Mouse (Mus musculus): ENCODE measurements around the gene 1110051M20Rik. TPM values are rescaled to one million over a fixed set of nuclear protein-coding genes. Genes with fewer than 3 reads are reported as not detected.

Gene 1110051M20Rik
- total and polyA plus RNA-seq, 3 experiments, result 21.1 to 34.0 (median 26.2) TPM

DNA sequence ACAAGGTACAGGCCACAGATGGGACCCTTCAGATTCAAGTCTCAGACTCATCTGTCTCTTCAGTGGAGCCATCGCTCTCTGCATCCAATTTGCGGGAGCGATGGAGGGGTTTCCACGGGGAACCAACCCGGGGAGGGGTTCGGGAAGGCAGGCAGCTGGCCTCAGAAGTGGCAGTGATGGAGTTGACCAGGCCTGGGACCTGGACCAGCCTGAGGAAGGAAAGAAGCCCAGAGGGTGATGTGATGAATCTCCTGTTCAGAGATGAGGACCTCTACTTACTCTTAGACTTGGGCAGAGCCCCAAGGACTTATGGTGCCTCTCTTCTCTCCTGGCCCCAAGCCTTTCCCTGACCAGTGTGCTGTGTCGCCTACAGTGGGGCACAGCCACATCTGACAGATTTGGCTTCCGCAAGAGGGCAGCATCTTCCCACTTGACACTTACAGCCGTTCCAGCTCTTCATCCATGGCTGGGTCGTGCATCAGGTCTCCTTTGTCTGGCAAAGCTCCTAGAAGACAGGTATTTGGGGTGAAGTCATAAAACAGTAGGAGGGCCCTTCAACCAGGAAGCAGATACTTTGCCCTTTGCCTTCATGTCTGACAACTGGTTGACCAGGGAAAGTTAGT, 165.6 kb downstream of the 1110051M20Rik start:
- TF ChIP-seq POLR2AphosphoS2 (IDR thresholded peaks at IDR 0.05; ENCODE audit: low read depth, low read length), result 0 out of 2 replicates have a peak, but pooled peaks have one; percentile 29
- TF ChIP-seq SMC3 (IDR thresholded peaks at IDR 0.05; ENCODE audit: low read depth, low read length), result no peak
- H3K36me3 ChIP-seq (replicated peaks in 1 of 2; ENCODE audit: control insufficient read depth in 1 of 2, insufficient read depth in 1 of 2, low read length in 1 of 2), result peaks cover 38 to 81% of the 10 kb centered on the region in 2 experiments
- H3K79me2 ChIP-seq (replicated peaks; ENCODE audit: control insufficient read depth, extremely low read depth, insufficient read depth, poor library complexity, severe bottlenecking), result no peaks in the 10 kb centered on the region; the same call in 1 of the 2 replicates

DNA sequence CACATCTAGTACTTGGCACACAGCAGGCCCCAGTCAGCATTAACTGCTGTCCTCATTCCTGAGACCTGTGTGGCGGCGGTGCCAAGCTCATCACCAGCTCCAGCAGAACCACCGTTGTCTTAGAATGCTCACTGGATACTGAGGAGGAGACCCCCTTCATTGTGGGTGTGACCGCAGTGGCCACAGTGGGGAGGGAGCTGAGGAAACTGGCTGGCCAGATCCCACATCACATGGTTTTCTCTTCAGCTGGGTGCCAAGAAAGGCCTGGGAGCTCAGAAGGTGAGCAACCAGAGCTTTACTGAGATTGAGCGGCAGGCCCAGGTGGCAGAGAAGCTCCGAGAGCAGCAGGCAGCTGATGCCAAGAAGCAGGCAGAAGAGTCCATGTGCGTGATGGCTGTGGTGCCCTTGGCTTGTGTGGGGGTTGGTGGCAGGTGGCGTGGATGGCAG, 174.8 kb downstream of the 1110051M20Rik start:
- peaks cover 0 to 14% of the 10 kb centered on the region in 2 experiments; a peak in 2 of 4 replicates for H3K4me1 ChIP-seq (ENCODE audit: control insufficient read depth in 1 of 2, insufficient read depth in 2 of 2)
- H3K79me2 ChIP-seq (replicated peaks; ENCODE audit: control insufficient read depth, extremely low read depth, insufficient read depth, poor library complexity, severe bottlenecking), result peaks cover 28% of the 10 kb centered on the region
- H3K9me3 ChIP-seq (replicated peaks; ENCODE audit: low read length), result no peaks in the 10 kb centered on the region
- no peaks in the 10 kb centered on the region for H3K27me3 ChIP-seq (replicated peaks)
- no peak overlapping the region for H3K27ac ChIP-seq (ENCODE audit: insufficient read depth, low read depth)
- H3K4me3 ChIP-seq (replicated peaks in 1 of 3; ENCODE audit: low read depth in 2 of 3, low read length in 2 of 3, poor library complexity in 1 of 3), result no peak overlapping the region
- H3K36me3 ChIP-seq (replicated peaks in 1 of 2; ENCODE audit: control insufficient read depth in 1 of 2, insufficient read depth in 1 of 2, low read length in 1 of 2), result peaks cover 66 to 83% of the 10 kb centered on the region in 2 experiments
- dilution Hi-C loops (cut with MboI; ENCODE audit: extremely low pct_ligation_motif_present, extremely low pct_unique_long_range_greater_than_20kb, low sequenced_read_pairs) (no loop called here), in situ Hi-C loops (cut with MboI; ENCODE audit: low pct_ligation_motif_present, low pct_unique_long_range_greater_than_20kb, low sequenced_read_pairs) (no loop called here)
- no peak for TF ChIP-seq TBP (conservative IDR thresholded peaks at IDR 0.05; ENCODE audit: low read depth, low read length)
- TF ChIP-seq EP300 (IDR thresholded peaks at IDR 0.05; ENCODE audit: low read length), result no peak
- no peak overlapping the region for H3K9ac ChIP-seq (ENCODE audit: insufficient read depth, low read depth)
- DNase-seq (ENCODE audit: extremely low read depth), result no peak
- no peak overlapping the region for H3K4me2 ChIP-seq (ENCODE audit: insufficient read depth, low read depth, poor library complexity, severe bottlenecking)

More for the DNA sequence above, 165.6 kb downstream of the 1110051M20Rik start:
- Histone ChIP-seq H3K27me3 (replicated peaks) (no peaks in the 10 kb centered on the region), H3K9ac (ENCODE audit: insufficient read depth, low read depth) (no peak overlapping the region), H3K4me2 (ENCODE audit: insufficient read depth, low read depth, poor library complexity, severe bottlenecking) (no peak overlapping the region), H3K27ac (ENCODE audit: insufficient read depth, low read depth) (no peak overlapping the region), H3K4me3 (replicated peaks in 1 of 3; ENCODE audit: low read depth in 2 of 3, low read length in 2 of 3, poor library complexity in 1 of 3) (no peak overlapping the region), H3K4me1 (ENCODE audit: control insufficient read depth in 1 of 2, insufficient read depth in 2 of 2) (peaks cover 0 to 14% of the 10 kb centered on the region in 2 experiments; a peak in 2 of 4 replicates), H3K9me3 (replicated peaks; ENCODE audit: low read length) (no peaks in the 10 kb centered on the region)
- in situ Hi-C loops (cut with MboI; ENCODE audit: low pct_ligation_motif_present, low pct_unique_long_range_greater_than_20kb, low sequenced_read_pairs), result no loop called here
- DNase-seq (ENCODE audit: extremely low read depth), result no peak
- dilution Hi-C loops (cut with MboI; ENCODE audit: extremely low pct_ligation_motif_present, extremely low pct_unique_long_range_greater_than_20kb, low sequenced_read_pairs), result no loop called here

GRCm38 (mm10) chr2:91268706-91269105, 175.8 kb downstream of the 1110051M20Rik start:
- no peak for TF ChIP-seq HCFC1 (IDR thresholded peaks at IDR 0.05; ENCODE audit: low read depth, low read length)
- TF ChIP-seq SMC3 (IDR thresholded peaks at IDR 0.05; ENCODE audit: low read depth, low read length), result no peak
- no peak for TF ChIP-seq ZNF384 (IDR thresholded peaks at IDR 0.05; ENCODE audit: low read depth, low read length)
- TF ChIP-seq MEF2A (IDR thresholded peaks at IDR 0.05; ENCODE audit: borderline replicate concordance, low read depth, low read length), result no peak
- TF ChIP-seq ETS1 (conservative IDR thresholded peaks at IDR 0.05; ENCODE audit: low read depth, low read length), result no peak
- no peak for TF ChIP-seq NRF1 (IDR thresholded peaks at IDR 0.05; ENCODE audit: low read depth, low read length)
- no peak for TF ChIP-seq POLR2AphosphoS2 (IDR thresholded peaks at IDR 0.05; ENCODE audit: low read depth, low read length)
- Histone ChIP-seq H3K27me3 (replicated peaks) (no peaks in the 10 kb centered on the region), H3K9ac (ENCODE audit: insufficient read depth, low read depth) (no peak overlapping the region), H3K27ac (ENCODE audit: insufficient read depth, low read depth) (no peak overlapping the region), H3K79me2 (replicated peaks; ENCODE audit: control insufficient read depth, extremely low read depth, insufficient read depth, poor library complexity, severe bottlenecking) (peaks cover 28% of the 10 kb centered on the region), H3K4me1 (ENCODE audit: control insufficient read depth in 1 of 2, insufficient read depth in 2 of 2) (peaks cover 4 to 21% of the 10 kb centered on the region in 2 experiments; a peak in 3 of 4 replicates), H3K4me2 (ENCODE audit: insufficient read depth, low read depth, poor library complexity, severe bottlenecking) (no peak overlapping the region), H3K36me3 (replicated peaks in 1 of 2; ENCODE audit: control insufficient read depth in 1 of 2, insufficient read depth in 1 of 2, low read length in 1 of 2) (peaks cover 56 to 73% of the 10 kb centered on the region in 2 experiments), H3K4me3 (replicated peaks in 1 of 3; ENCODE audit: low read depth in 2 of 3, low read length in 2 of 3, poor library complexity in 1 of 3) (no peak overlapping the region), H3K9me3 (replicated peaks; ENCODE audit: low read length) (no peaks in the 10 kb centered on the region)
- dilution Hi-C loops (cut with MboI; ENCODE audit: extremely low pct_ligation_motif_present, extremely low pct_unique_long_range_greater_than_20kb, low sequenced_read_pairs) (no loop called here), in situ Hi-C loops (cut with MboI; ENCODE audit: low pct_ligation_motif_present, low pct_unique_long_range_greater_than_20kb, low sequenced_read_pairs) (no loop called here)
- DNase-seq (ENCODE audit: extremely low read depth), result no peak
